Mouse (Mus musculus): ENCODE measurements around the gene Dhrs1.

DNA sequence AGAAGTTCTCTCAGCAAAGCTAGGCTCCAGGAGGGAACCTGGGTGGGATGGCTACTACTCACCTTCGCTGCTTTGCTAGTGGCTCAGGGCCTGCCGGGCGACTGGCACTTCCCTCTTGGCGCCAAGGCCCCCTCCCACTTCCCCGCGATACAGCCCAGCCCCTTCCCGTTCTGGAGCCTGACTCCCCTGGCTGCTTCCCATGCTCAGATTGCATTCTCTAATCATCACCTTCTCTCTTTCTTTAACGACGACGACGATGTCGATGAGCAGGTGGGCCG, 38.4 kb upstream of the Dhrs1 start, which contains the start of gene Adcy4:
- no peak for TF ChIP-seq CTCF (IDR thresholded peaks at IDR 0.05; ENCODE audit: borderline replicate concordance, insufficient read depth, low read length)
- TF ChIP-seq POLR2A (IDR thresholded peaks at IDR 0.05; ENCODE audit: low read depth, low read length), result no peak; the same call in 1 of the 2 replicates
